Mouse (Mus musculus) thymus, postnatal 10 days (tissue): ENCODE data around the gene Nkx1-1.

ENCODE experiments used
- DNase-seq, 2 experiments: peaks; one replicate each; pipeline ENCODE4 v3.0.0; 2021; ENCODE audit warnings: low spot score in 2 of 2

The Nkx1-1 gene

DNA sequence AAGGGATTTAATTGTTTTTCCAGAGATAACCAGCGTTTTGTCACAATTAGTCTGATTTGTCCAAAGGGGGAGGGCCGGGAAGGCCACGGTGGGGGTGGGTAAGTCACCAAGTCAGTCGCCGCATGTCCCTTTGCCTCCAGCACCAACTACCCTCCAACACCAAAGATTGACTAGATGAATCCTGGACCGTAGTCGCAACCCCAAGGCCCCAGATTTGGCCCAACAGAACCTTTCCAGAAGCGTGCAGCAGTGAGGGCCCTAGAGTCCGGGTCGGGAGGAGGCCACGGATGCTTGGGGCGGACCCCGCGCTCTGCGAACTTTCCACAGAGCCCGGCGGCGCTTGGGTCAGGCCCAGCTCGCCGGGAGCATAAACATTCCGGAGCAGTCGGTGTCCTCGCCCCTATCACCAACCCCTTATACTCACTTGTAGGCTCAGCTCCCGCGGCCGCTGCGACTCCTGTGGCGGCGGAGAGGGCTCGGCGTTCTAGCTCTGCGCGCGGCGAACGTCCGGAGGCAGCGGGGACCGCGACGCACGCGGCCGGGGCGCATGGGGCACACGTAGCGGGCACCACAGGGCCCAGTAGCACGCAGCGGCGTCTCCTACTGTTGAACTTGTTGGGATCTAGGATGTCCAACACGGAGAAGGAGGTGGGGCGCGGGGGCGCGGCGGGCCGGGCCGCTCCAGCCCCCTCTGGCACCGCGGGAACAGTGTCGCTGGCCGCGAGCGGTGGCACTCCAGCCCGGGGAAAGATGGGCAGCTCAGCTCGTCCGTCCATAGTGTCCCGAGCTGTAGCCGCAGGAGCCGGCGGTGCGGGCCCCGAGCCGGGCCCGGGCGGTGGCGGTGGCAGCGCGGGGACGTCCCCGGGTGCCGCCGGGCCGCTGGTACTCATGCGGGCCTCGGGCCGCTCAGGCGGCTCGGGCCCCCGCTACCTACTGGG, at the start of gene Nkx1-1:
Gene Nkx1-1, minus strand, starts transcription at position 776 of the 938 bp plus-strand sequence.
- no peak for DNase-seq

DNA sequence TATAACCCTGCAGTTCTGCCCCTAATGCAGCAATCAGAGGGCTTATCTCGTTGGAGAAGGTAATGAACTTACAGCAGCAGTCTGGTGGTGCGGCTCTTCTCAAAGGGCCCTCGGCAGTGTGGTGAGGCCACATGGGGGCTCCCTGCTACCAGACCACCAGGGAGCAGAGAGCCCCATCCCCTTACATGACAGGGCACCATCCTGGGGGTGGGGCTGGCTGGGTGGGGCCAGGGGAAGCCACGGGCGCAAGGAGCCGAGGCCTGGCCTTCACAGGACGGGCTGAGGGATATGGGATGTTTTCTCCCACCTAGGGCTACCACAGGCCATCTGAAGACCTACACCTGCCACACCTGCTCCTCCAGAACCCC, 47.5 kb upstream of the Nkx1-1 start:
- DNase-seq = no peak

DNA sequence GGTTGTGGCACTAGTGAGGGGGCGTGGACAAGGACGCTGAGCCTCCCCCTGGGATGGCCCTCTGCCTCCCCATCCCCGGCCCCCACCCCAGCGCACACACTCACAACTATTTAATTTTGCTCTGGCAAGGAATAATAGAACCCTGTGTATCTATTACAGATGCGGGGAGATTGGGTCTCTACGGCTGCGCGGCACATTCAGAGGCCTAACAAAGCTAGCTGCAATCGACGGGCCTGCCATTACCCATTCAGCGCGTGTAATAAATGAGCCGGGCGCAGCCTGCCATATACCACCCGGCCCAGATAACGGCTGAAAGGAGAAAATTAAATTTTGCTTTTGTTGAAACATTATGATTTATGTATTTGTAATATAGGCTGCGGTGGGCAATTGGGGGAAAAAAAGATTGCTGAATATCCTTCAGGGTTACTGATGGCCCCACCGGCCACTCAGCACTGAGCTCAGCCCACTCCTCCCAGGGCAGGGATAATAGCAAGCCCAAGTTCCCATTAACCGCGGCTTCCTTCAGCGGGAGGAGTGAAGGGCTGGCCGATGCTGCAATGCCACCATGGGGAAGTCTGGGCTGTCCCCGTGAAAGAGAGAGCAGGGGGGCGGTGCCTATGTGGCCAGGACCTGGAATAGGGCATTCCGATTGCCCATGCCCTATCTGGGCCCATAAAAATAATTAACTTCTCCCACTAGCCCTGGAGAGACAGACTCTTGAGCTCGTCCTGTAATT, 47.0 kb upstream of the Nkx1-1 start:
- DNase-seq = no peak

GRCm38 (mm10) chr5:33465464-33465863, 31.7 kb upstream of the Nkx1-1 start:
- no peak for DNase-seq

GRCm38 (mm10) chr5:33464390-33464789, 30.6 kb upstream of the Nkx1-1 start:
- DNase-seq = no peak

GRCm38 (mm10) chr5:33459111-33459510, 25.3 kb upstream of the Nkx1-1 start:
- DNase-seq = no peak

GRCm38 (mm10) chr5:33458132-33458622, 24.4 kb upstream of the Nkx1-1 start:
- no peak for DNase-seq

- no peak for DNase-seq
These were observed 22.0 kb upstream of the Nkx1-1 start for GRCm38 (mm10) chr5:33455737-33456136.

- DNase-seq = no peak
These were observed 10.0 kb upstream of the Nkx1-1 start for GRCm38 (mm10) chr5:33443794-33444193.

GRCm38 (mm10) chr5:33442927-33443710, 9.3 kb upstream of the Nkx1-1 start:
- DNase-seq = peak; percentile 23 to 75

DNA sequence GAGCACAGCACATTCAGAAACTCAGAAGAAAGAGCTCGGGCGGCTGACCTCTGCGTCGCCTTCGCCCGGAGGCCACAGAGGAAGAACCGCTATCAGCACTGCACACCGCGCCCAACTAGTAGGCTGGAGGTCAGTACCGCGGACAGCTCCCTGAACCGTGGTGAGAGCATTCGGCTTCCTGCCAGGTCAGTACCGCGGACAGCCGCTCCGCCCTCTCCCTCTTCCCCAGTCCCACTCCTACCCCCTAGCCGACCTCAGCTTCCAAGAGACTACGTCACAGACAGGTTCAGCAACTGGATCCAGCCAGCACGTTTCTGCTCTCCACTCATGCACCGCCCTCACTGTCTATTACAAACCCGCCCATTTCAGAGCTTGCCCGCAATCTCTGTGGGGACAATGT, 4.4 kb upstream of the Nkx1-1 start:
- DNase-seq = peak; percentile 46 to 89

DNA sequence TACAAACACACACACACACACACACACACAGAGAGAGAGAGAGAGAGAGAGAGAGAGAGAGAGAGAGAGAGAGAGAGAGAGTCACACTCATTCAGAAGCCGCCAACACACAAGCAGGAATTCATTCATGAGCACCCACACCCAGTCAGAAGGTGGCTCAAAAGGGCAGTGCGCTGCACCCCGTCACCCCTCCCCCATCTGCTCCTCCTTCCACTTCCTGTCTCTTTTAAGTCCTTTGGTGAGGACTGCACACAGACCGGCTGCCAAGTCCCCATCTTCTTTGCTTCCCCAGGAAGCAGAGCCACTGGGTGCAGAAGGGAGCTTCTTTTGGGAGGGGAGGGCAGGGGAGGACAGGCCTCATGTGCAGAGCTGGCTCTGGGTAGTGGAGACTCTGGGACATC, 2.2 kb upstream of the Nkx1-1 start:
- peak in 1 of 2 experiments; percentile 18 for DNase-seq

GRCm38 (mm10) chr5:33435151-33435550, 1.4 kb upstream of the Nkx1-1 start:
- no peak for DNase-seq

GRCm38 (mm10) chr5:33434141-33434780, 485 bp upstream of the Nkx1-1 start:
- DNase-seq = no peak

- DNase-seq = no peak
These were observed 1.5 kb downstream of the Nkx1-1 start for GRCm38 (mm10) chr5:33432057-33432935.

- DNase-seq = no peak
These were observed 2.4 kb downstream of the Nkx1-1 start for GRCm38 (mm10) chr5:33431173-33432005.

- no peak for DNase-seq
These were observed 3.1 kb downstream of the Nkx1-1 start for GRCm38 (mm10) chr5:33430511-33431172.

- DNase-seq = no peak
These were observed 3.7 kb downstream of the Nkx1-1 start for GRCm38 (mm10) chr5:33430106-33430505.

DNA sequence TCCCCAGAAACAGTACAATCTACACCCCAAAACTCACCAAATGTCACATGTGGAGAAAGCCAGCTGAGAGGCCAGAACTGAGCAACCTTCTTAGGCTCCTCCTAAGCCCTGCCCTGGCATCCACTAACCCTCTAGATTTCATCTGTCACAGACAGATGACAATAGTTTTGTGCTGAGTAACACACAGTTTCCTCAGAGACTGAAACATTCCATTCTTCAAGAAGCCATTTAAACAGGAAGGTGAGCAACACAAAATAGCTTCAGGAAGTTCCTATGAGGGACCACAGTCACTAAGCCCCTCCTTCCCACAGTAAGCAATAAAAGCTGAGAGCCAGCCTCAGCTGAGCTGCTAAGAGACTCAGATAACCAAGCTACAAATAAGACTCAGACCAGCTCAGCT, 6.3 kb downstream of the Nkx1-1 start:
- DNase-seq = no peak
